Mouse (Mus musculus) 3T3-L1 (cell line): Measurements from ENCODE around the gene Leprot.

Experiments
- DNase-seq: peaks from one replicate; pipeline ENCODE4 v3.0.0-alpha.2; 2015; ENCODE audit warnings: low read depth, low spot score

Gene Leprot

DNA sequence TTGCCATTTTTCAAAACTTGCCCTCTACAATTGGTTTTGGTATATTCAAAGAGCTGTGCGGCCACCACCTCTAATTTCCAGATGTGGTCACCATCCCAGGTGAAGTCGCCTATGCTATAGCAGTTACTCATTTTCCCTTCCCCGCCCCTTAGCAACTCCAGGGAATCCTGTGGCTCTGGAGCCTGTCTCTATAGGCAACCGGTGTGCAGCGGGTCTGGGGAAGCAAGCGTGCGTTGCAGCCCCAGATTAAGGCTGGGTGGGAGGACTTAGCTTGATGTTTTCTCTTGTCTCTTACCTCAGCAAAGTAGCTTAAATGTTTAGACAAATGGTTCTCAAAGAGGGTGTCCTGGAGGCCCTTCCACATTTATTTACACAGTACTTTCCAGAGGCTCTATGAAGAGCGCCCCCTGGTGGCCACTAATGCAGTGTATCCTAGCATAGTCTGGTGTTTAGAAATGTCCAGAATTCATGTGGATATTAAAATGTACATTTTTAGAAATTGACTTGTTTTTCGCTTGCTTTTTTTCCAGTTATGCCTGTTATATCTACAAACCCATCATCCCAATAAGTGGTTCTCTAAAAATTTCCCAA, 16.7 kb downstream of the Leprot start:
- peak; percentile 64 for DNase-seq

DNA sequence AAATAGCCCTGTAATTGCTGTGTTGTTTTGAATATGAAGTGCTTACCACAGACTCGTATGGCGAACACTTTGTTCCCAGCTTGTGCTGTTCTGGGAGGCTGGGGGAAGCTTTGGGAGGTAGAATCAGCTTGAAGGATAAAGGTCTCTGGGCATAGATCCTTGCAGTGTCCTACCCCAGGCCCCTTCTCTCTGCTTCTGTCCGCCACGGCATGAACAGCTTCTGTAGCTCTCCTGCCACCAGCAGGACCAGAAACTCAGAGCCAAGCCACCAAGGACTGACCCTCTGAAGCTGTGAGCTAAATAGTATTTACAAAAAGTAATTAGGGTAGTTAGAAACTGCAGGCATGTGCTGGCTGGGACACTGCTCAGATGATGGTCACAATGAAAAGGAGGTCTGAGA, 17.2 kb downstream of the Leprot start:
- no peak for DNase-seq

DNA sequence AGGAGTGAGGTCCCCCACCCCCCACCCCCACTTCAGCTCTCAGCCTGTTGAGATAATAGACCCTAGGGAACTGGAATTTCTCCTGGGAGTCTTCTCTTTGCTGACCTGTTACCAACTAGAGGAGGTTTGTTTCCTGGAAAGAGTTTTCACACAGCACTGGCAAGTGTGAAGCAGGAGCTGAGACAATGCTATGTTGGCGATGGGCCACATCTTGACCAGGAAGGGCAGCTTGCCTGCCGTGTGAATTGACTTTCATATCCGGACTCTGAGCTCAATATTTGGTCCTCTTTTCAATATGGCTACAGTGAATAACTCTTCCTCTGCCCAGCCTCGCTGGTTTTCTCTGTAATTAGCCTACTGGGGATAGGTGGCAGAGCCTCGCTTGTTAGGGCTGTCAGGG, 21.6 kb downstream of the Leprot start:
- no peak for DNase-seq

DNA sequence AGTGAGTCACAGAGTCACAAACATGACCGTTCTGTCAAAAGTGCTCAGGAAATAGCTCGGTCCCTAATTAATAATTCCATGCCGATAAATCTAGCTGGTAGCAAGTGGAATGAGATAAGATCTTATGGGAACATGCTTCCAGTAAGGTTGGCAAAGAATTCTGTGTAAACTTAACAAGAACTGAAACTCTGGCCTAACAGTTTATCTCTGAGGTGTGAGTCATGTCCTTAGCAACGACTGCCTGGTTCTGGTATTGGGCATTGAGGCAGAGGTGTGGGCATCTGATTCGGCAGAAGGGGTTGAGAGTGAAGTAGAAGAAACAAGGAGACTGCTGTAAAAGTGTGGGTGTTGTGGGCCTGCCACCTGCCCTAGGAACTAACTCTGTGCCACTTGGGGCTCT, 22.3 kb downstream of the Leprot start:
- DNase-seq: peak; percentile 9

DNA sequence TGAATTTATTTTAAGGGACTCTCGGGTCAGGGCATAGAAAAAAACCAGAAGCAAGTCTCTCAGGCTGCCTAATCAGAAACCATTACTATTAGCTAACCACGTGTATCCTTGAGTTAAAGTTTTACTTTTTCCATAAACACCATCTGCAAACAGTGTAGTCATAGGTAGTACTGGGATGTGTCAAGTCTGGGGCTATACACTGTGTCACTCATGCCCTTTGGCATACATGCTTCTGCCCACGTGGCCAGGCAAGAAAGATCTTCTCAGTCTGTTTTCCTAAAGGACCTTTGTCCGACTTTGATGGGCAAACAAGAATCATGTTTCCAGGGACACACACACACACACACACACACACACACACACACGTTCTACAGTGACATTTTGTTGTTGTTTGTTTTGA, 27.3 kb downstream of the Leprot start:
- DNase-seq: no peak

DNA sequence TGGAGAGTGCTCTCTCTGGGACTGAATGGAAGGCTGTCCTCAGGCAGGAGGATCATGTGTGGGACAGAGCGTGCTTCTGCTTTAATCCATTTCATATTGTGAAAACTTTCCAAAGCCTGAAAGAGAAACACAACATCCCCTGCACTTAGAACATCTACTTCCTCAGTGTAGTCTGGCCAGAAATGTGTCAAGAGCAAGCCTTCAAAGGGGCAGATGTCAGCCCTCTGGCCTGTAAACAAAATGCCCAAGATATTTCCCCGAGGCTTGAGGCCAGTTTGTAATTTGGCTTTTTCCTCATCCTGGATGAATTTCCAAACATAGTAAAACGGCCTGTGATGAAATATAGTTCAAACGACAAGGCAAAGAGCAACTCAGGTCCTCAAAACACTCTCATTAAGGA, 28.2 kb downstream of the Leprot start:
- DNase-seq: no peak

DNA sequence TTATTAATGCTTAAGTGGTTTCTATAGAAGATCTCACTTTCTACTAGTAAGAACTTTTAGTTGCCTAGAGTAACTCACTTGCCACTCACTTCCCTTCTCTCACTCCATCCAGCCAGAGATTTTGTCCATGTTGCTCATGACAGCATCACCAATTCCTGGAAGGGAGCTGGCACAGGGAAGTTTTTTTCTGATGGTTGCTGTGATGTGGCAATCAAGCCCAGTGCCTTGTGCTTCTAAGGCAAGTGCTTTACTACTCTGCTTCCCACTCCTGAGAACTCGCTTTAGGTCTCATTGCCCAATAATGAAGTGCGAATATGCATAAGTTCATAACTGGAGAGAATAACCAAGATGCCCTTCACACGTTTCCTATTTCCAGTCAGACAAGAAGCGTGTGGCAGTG, 35.1 kb downstream of the Leprot start:
- DNase-seq: no peak

DNA sequence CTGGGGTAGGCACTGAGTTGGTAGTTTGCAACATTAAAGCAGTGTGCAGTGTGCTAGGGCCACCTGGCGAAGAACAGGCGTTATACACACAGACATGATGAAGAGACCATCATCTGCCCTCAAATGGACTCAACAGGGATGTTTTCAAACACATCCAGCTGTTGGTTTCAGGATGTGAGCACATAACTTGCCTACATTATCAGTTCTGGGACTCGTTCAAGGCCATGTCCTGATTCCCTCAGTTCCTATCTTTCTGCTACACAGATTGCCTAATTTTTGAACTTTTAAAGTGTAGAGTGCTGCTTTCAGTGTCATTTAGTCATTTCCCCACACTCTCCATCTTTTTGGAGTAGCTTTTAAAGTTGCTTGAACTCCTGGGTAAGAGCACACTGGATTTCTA, 35.6 kb downstream of the Leprot start:
- DNase-seq: no peak

DNA sequence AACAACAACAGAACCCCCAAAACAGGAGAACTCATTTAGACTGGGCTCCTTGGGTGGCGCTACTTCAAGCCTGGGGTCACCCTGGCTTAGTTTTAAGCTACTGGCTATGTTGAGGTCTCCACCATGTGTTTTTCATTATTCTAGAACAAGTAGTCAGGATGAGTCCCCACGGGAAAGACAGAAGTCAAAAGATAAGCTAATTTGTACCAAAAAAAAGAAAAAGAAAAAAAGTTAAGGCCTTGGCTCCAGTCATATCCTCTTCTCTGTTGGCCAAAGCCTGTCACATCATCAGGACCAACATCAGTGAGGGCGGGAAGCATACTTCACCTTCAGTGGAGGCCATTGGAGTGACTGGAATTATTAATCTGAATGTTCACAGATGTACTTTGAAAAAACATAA, 37.3 kb downstream of the Leprot start:
- no peak for DNase-seq

DNA sequence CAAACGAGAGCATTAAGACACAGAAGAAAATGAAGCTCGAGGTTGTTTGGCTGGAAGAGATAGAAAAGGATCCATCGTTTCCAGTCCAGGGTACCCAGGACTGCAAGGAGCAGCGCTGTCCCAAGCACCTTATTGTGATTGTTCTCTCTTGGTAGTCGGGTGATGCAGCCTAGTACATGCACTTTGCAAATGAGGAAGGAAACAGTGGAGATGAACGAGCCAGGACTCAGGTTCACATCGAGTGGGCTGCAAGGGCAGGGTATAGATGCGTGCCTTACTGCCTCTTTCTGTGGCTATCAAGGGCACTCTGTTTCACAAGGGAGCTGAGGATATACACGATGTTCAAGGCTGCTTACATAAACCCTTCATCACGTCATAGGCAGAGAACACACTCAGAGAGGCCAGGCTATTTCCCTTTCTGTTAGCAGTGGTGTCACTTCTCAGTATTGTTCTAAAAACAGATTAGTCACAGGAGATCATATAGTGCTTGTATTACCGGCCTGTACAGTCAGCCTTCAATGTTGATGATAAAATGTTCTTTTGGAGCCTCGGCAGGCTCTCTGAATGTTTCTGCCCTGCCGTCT, 38.8 kb downstream of the Leprot start:
- no peak for DNase-seq

DNA sequence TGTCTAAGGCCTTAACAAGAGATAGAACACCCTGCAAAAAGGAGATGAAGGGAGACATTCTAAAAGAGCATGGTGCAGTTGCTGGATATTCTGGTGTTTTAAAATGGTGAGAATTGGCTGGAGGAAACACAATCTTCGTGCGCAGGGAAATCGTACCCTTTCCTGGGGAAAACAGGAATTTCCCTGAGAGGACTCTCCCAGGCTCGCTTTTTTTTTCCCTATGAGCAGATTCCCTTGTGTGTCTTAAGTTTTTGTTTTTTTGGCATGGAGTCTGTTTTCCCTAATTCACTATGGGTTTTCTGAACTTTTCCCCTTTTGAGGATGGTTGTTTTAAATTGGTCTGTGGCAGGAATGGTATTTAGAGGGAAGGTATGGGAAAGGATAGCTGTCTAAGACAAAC, 41.7 kb downstream of the Leprot start:
- DNase-seq: no peak

DNA sequence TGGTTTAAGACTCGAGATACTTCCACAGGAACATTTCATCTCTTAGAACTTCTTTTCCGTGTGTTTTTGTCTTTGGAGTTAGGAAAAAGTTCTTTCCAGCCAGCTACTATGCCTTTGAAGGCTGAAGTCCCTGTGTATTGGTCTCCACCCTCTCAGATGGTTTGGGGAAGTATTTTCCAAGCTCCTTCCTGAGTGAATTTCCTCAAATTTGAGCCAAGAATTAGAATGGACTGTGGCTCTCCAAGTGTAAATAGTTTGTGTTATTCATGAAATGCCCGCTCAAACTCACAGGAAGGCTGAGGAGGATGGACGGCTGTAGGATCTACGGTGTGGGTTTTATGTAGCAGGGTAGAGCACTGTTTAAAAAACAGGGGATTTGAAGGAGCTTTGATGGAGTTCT, 42.1 kb downstream of the Leprot start:
- no peak for DNase-seq

DNA sequence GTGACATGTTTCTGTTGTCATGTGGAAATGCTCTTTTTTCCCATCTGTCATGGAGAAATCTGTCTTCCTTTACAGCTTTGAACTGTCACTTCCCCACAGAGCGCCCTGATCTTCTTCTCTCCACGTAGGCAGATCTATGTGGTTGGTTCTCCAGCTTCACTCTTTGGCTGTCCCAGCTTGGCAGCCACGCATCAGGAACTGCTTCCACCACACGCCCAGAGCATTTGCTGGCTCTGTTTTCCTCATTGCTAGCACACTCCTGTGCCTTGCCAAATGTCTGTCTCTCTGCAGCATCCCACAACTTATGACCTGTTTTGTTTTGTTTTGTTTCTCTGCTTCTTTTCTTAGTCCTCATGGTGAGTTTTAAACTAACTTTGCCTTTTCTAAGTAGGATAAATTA, 45.4 kb downstream of the Leprot start:
- no peak for DNase-seq

DNA sequence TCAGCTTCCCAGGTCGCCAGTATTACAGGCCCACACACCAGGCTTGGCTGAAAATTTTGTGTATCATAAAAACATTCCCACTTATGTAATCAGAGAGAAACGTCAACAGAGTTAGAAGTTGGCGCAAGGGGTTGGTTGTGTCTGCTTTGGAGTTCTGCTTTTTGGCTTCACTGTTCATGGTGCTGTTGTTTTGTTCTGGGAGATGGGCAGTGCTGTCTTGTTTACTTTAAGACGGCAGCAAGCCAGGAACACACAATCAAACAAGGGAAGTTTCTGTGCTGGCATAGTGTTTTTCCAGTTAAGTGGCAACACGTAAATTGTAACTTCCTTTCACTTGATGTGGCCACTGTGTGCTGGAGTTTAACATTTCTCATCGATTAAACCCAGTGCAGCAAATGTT, 47.0 kb downstream of the Leprot start:
- DNase-seq: no peak

DNA sequence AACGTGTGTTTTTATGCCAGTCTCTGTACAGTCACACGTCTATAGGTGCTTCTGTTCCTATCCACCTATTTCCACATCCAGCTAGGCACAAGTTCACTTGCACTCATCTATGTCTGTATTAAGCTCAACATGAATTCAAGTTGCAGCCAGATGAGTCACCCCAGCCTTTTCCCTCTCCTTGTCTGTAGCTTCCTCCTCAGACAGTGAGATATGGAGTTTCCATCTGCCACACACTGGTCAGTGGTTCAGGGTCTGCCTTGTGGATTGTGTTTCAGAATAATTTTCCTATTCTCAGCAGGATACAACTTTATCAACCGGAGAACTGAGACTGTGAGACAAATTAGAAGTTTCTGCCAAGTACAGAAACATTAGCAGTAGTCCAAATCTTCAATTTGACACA, 49.7 kb downstream of the Leprot start:
- DNase-seq: no peak

DNA sequence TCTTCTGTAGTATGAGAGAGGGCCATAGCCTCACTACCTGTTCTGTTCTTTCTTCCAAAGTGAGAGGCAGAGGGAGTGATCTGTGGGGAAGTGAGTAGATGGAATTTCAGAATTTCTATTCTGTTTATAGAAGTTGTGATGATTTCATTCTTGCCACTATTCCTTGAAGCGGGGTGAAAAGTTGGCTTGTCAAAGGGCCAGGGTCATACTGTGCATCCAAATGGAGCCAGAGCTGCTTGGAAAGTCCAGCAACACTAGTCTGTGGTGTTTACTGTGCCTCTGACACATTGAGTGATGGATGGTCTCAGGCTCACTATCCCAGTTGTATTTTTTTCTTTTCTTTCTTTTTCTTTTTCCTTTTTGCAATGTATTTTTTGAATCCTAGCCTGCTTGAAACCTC, 51.9 kb downstream of the Leprot start:
- no peak for DNase-seq

DNA sequence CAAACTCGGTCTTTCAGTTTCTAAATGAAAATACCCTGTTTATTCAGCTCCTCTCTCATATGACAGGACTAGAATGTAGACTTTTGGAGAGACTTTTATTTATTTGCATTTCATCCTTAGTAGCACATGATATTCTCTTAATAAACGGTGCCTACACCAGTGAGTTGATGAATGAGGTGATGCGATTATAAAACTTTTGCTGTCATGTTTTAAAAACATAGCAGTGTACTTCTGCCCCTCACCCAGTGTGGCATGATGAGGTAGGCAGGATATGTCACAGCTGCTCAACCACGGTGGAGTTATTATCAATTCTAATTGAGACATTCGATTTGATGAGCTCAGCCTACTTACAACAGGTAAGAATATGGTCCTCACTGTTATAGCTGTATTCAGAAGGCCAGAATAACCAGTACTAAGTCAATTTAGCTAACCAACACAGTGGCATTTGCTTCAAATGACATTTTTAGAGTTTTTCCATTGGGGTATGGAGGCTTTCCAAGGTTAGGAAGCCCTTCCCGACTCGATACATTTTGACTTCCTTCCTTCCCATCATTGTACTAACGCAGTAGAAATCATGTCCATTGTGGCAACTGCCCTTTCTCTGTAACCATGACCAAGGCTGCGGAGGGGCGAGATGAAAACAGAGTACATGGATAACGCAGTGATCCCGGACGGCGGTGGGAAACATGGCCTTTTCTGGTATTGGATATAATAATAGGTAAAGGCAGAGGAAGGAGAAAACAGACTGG, 53.5 kb downstream of the Leprot start:
- no peak for DNase-seq

DNA sequence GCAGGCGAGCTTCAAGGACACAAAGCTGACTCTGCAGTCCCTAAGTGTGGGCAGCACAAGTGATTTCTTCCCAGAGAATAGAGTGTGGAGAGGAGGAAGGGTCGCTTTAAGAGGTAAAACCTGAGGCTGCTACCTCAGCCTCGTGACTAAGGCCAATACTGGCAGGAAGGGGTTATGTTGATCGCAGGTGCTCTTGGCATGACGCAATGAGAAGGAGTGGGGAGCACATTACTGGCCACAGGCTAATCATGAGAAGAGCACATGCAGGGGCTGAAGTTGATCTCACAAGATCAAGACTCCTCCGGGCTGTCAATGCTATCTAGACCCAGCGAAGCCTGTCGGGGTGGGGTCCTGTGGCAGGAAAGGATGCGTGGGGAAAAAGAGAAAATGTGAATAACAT, 57.8 kb downstream of the Leprot start:
- no peak for DNase-seq

DNA sequence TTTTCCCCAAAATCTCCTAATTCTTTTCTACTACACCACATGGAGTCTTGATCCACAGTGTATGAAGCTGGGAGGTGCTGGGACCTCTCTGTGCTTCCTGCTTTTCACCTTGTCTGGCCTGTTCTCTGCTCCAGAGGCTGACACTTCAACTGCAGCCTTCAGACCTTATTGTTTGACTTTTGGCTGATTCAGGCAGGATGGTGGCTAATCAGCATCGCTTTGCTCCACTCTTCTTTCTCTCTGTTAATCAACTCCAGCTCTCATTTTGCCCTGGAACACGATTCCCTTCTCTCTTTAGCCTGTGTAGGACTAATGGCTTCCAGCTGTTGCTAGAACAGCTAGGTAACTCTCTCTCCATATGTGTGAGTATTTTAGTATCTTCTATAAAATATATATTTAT, 59.7 kb downstream of the Leprot start:
- no peak for DNase-seq

DNA sequence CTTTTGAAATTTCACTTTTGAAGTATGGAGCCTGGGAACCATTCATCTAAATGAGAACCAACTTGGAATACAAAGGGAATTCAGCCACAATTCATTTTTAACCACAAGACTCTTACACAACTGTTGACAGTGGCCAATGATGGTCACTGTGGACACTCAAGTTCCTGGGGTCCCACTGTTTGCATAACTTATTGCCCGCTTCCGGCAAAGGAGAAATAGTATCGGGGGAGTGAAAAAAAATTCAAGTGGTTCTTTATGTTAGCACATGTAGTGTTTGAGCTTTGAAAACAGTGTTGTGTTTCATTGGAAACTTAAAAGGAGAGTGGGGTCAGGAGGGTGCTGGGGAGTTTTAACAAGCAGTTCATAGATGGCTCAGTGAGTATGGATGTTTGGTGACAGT, 60.4 kb downstream of the Leprot start:
- no peak for DNase-seq
